Mouse (Mus musculus): ENCODE data around the gene Unc5b. TPM values are rescaled to one million over a fixed set of nuclear protein-coding genes. Genes with fewer than 3 reads are reported as not detected.

Gene Unc5b
- polyA plus RNA-seq, 1 experiment from 2014 or later, result 3.0 TPM

GRCm38 (mm10) chr10:60806207-60806538, 25.2 kb downstream of the Unc5b start:
- Histone ChIP-seq H3K9ac (no peak overlapping the region), H3K4me1 (peaks cover 45% of the 10 kb centered on the region), H3K36me3 (no peaks in the 10 kb centered on the region), H3K4me3 (no peak overlapping the region), H3K27ac (no peak overlapping the region), H3K9me3 (no peaks in the 10 kb centered on the region), H3K27me3 (replicated peaks) (no peaks in the 10 kb centered on the region), H3K4me2 (replicated peaks) (no peak overlapping the region)
- WGBS, result 75% methylated on average over 8 of the region's 8 CpGs
- no peak for ATAC-seq (ENCODE audit: low FRiP score, low read depth)

DNA sequence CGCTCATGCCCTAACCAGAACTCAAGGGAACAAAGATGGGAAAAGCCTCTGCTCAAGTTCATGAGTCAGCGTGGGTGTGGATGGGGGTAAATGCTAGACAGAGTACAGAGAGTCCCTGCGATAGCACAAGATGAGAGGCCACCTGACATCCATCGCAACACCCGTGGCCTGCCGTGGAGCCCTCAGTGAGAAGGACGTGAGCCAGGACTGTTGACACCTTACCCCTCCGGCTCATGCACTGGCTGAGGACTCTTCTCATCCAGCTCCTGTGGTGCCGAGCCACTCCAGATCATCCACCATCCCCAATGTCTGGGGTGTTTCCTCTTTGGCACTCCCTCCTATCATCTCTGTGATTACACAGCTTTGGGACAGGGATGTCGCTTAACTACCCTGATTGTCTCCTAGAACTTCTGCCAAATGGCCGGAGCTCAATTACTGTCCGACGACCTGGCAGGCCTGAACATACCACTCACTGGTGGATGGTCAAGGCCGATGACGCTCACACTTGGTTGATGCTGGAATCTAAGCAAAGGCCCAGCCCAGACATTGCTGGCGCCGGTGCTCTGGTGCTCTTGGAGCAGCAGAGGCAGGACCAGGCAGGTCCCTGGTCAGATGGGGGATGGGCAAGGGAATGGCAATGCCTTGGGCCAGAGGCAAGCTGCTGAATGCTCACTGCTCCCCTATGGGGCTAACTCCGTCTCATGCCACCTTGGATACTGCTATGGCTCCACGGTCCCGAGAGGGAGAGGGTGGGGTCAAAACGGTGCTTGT, 25.8 kb downstream of the Unc5b start:
- no peak overlapping the region for H3K9ac ChIP-seq
- H3K27me3 ChIP-seq (replicated peaks), result no peaks in the 10 kb centered on the region
- no peak for ATAC-seq (ENCODE audit: low FRiP score, low read depth)

DNA sequence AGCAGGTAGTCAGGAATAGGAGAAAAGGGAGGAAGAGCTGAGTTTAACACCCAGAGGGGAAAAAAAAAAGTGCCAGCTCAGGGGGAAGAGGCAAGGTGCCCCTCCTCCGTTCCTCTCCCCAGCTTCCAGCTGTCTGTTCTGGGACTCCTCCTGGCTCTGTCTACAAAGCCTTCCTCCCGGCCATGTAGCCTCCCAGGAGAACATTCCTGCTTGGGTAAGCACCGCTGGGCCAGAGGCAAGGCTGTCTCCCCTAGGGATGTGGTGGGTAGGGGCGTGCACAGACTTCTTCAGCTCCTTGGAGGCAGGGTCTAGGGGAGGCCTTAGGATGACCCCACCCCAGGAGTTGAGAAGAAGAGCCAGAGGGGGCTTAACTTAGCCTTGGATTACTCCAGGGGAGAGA, 26.5 kb downstream of the Unc5b start:
- H3K4me3 ChIP-seq, result no peak overlapping the region
- H3K4me2 ChIP-seq (replicated peaks), result no peak overlapping the region
- H3K27me3 ChIP-seq (replicated peaks), result peaks cover 4% of the 10 kb centered on the region; the same call in 1 of the 2 replicates
- WGBS, result 24% methylated on average over 4 of the region's 4 CpGs
- no peak overlapping the region for H3K27ac ChIP-seq
- no peaks in the 10 kb centered on the region for H3K36me3 ChIP-seq
- peaks cover 58% of the 10 kb centered on the region for H3K4me1 ChIP-seq
- H3K9me3 ChIP-seq, result no peaks in the 10 kb centered on the region
- no peak overlapping the region for H3K9ac ChIP-seq
- ATAC-seq (ENCODE audit: low FRiP score, low read depth), result no peak

More for the DNA sequence above, 25.8 kb downstream of the Unc5b start:
- 65% methylated on average over 21 of the region's 21 CpGs for WGBS
- no peak overlapping the region for H3K27ac ChIP-seq
- H3K36me3 ChIP-seq, result no peaks in the 10 kb centered on the region
- no peak overlapping the region for H3K4me2 ChIP-seq (replicated peaks)
- H3K4me3 ChIP-seq, result no peak overlapping the region
- H3K9me3 ChIP-seq, result no peaks in the 10 kb centered on the region
- H3K4me1 ChIP-seq, result peaks cover 51% of the 10 kb centered on the region

- Histone ChIP-seq H3K27me3 (replicated peaks) (peaks cover 5% of the 10 kb centered on the region; the same call in 1 of the 2 replicates), H3K4me3 (no peak overlapping the region), H3K9ac (no peak overlapping the region), H3K9me3 (no peaks in the 10 kb centered on the region), H3K4me1 (peaks cover 67% of the 10 kb centered on the region), H3K36me3 (no peaks in the 10 kb centered on the region), H3K4me2 (replicated peaks) (no peak overlapping the region), H3K27ac (no peak overlapping the region)
- 89% methylated on average over 10 of the region's 10 CpGs for WGBS
- ATAC-seq (ENCODE audit: low FRiP score, low read depth), result no peak
Observed at GRCm38 (mm10) chr10:60803971-60804370, 27.4 kb downstream of the Unc5b start.

DNA sequence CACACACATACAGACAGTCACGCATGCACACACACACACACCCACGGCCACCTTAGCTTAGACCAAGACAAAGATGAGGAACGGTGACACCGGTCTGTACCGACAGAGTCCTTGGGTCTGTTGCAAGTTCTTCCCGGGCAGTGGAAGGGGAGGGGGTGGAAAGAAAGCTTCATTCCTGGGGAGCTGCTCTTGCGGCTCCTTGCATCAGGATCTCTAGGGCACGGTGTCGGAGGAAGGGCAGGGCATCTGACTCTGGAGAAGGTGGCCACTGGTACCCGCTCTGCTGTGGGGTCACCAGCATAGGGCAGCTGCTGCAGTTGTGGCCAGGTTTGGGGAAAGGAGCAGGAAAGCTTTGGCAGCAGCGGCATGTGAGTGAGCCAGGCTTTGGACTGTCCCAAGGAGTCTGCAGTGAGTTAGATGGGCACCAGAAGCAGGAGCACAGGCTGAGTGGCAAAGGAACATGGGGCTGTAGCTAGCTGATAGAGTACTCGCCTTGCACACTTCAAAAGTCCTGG, 29.4 kb downstream of the Unc5b start:
- no peak overlapping the region for H3K4me3 ChIP-seq
- H3K27me3 ChIP-seq (replicated peaks), result peaks cover 5% of the 10 kb centered on the region; the same call in 1 of the 2 replicates
- 57% methylated on average over 12 of the region's 12 CpGs for WGBS
- no peaks in the 10 kb centered on the region for H3K9me3 ChIP-seq
- H3K4me1 ChIP-seq, result peaks cover 54% of the 10 kb centered on the region
- no peaks in the 10 kb centered on the region for H3K36me3 ChIP-seq
- H3K4me2 ChIP-seq (replicated peaks), result no peak overlapping the region
- no peak for ATAC-seq (ENCODE audit: low FRiP score, low read depth)
- H3K9ac ChIP-seq, result no peak overlapping the region
- no peak overlapping the region for H3K27ac ChIP-seq

- H3K9me3 ChIP-seq, result no peaks in the 10 kb centered on the region
- peaks cover 5% of the 10 kb centered on the region; the same call in 1 of the 2 replicates for H3K27me3 ChIP-seq (replicated peaks)
- no peaks in the 10 kb centered on the region for H3K36me3 ChIP-seq
- 0 out of 2 replicates have a peak, but pooled peaks have one; percentile 7 for ATAC-seq (ENCODE audit: low FRiP score, low read depth)
- peak overlapping the region; percentile 27; the same call in 1 of the 2 replicates for H3K4me2 ChIP-seq (replicated peaks)
- no peak overlapping the region for H3K27ac ChIP-seq
- peaks cover 50% of the 10 kb centered on the region for H3K4me1 ChIP-seq
- WGBS, result 40% methylated on average over 11 of the region's 11 CpGs
- H3K9ac ChIP-seq, result no peak overlapping the region
- no peak overlapping the region for H3K4me3 ChIP-seq
Observed at GRCm38 (mm10) chr10:60801168-60801897, 30.0 kb downstream of the Unc5b start.

- peaks cover 5% of the 10 kb centered on the region; the same call in 1 of the 2 replicates for H3K27me3 ChIP-seq (replicated peaks)
- H3K27ac ChIP-seq, result no peak overlapping the region
Observed at GRCm38 (mm10) chr10:60800295-60801167, 30.9 kb downstream of the Unc5b start.

DNA sequence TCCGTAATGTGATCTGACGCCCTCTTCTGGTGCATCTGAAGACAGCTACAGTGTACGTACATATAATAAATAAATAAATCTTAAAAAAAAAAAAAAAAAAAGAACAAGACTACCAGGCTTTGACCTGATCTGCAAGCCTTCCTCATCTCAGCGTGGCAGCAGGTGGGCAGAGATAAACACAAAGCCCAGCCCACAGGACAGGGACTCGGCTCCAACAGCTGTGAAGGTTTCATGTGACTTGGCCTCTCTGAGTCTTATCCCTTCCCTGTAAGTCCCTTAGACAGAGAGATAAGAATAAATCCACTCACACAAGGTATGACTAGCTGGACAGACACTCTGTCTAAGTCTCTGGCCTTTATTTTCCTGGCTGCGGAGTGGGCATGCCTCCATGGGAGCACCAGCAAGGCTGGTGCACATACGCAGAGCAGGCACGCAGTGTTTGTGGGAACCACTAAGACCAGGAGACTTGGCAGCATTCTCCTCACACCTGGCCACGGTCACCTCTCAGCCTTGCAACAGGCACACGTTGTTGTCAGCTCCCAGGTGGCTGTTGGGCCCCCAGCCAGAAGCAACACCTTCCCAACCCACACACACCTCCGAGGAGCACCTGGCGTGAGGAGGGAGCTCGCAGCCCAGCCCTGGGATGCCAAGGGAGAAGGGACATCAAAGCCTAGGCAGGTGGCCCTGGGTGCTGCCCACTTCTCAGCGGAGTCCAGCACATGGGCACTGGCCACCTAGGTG, 33.5 kb downstream of the Unc5b start:
- Histone ChIP-seq H3K9me3 (no peaks in the 10 kb centered on the region), H3K27me3 (replicated peaks) (peaks cover 10% of the 10 kb centered on the region; the same call in 1 of the 2 replicates)
- WGBS, result 83% methylated on average over 14 of the region's 14 CpGs

More at GRCm38 (mm10) chr10:60800295-60801167, 30.9 kb downstream of the Unc5b start:
- peak overlapping the region; percentile 27; the same call in 1 of the 2 replicates for H3K4me2 ChIP-seq (replicated peaks)
- no peaks in the 10 kb centered on the region for H3K36me3 ChIP-seq
- WGBS, result 14% methylated on average over 19 of the region's 19 CpGs
- peaks cover 44% of the 10 kb centered on the region for H3K4me1 ChIP-seq
- H3K9me3 ChIP-seq, result no peaks in the 10 kb centered on the region
- no peak for ATAC-seq (ENCODE audit: low FRiP score, low read depth)
- H3K9ac ChIP-seq, result no peak overlapping the region
- no peak overlapping the region for H3K4me3 ChIP-seq

GRCm38 (mm10) chr10:60796474-60796873, 34.9 kb downstream of the Unc5b start:
- H3K4me1 ChIP-seq, result peaks cover 47% of the 10 kb centered on the region
- H3K27me3 ChIP-seq (replicated peaks), result peaks cover 12% of the 10 kb centered on the region; the same call in 1 of the 2 replicates
- no peak overlapping the region for H3K9ac ChIP-seq
- no peak overlapping the region for H3K4me2 ChIP-seq (replicated peaks)
- no peak overlapping the region for H3K4me3 ChIP-seq
- ATAC-seq (ENCODE audit: low FRiP score, low read depth), result no peak
- no peaks in the 10 kb centered on the region for H3K9me3 ChIP-seq
- no peak overlapping the region for H3K27ac ChIP-seq
- H3K36me3 ChIP-seq, result no peaks in the 10 kb centered on the region
- 84% methylated on average over 7 of the region's 7 CpGs for WGBS

More for the DNA sequence above, 33.5 kb downstream of the Unc5b start:
- Histone ChIP-seq H3K4me1 (peaks cover 43% of the 10 kb centered on the region), H3K4me2 (replicated peaks) (no peak overlapping the region), H3K27ac (no peak overlapping the region), H3K36me3 (no peaks in the 10 kb centered on the region), H3K4me3 (no peak overlapping the region), H3K9ac (no peak overlapping the region)
- no peak for ATAC-seq (ENCODE audit: low FRiP score, low read depth)

GRCm38 (mm10) chr10:60796028-60796427, 35.4 kb downstream of the Unc5b start:
- ATAC-seq (ENCODE audit: low FRiP score, low read depth), result no peak
- H3K27ac ChIP-seq, result no peak overlapping the region
- 69% methylated on average over 5 of the region's 5 CpGs for WGBS
- no peaks in the 10 kb centered on the region for H3K9me3 ChIP-seq
- H3K36me3 ChIP-seq, result no peaks in the 10 kb centered on the region
- H3K4me1 ChIP-seq, result peaks cover 42% of the 10 kb centered on the region
- H3K4me3 ChIP-seq, result no peak overlapping the region
- no peak overlapping the region for H3K4me2 ChIP-seq (replicated peaks)
- H3K9ac ChIP-seq, result no peak overlapping the region
- peaks cover 15% of the 10 kb centered on the region; the same call in 1 of the 2 replicates for H3K27me3 ChIP-seq (replicated peaks)

- Histone ChIP-seq H3K4me2 (replicated peaks) (no peak overlapping the region), H3K4me3 (no peak overlapping the region), H3K36me3 (no peaks in the 10 kb centered on the region), H3K9ac (no peak overlapping the region), H3K27ac (no peak overlapping the region), H3K4me1 (peaks cover 30% of the 10 kb centered on the region), H3K9me3 (no peaks in the 10 kb centered on the region), H3K27me3 (replicated peaks) (peaks cover 10% of the 10 kb centered on the region; the same call in 1 of the 2 replicates)
- 27% methylated on average over 8 of the region's 8 CpGs for WGBS
- no peak for ATAC-seq (ENCODE audit: low FRiP score, low read depth)
Observed at GRCm38 (mm10) chr10:60794792-60795191, 36.6 kb downstream of the Unc5b start.

All from neural tube, embryonic 12.5 days (tissue).